Mouse (Mus musculus) embryonic facial prominence, embryonic 15.5 days (tissue): ENCODE measurements around the gene Cry2. TPM values are rescaled to one million over a fixed set of nuclear protein-coding genes. Genes with fewer than 3 reads are reported as not detected.
A peak's percentile ranks its signal among the peaks of the same experiment; 100 is the strongest.

Experiments
- ATAC-seq: fragments of 200-750 bp; cut with Nextera tagmentation; 2 replicates; pipeline ENCODE4 v1.8.0; 2017; ENCODE audit warnings: low read depth, moderate TSS enrichment; ENCODE audit not compliant: insufficient number of reproducible peaks, low FRiP score, low TSS enrichment
- H3K27ac ChIP-seq: fragments of 300-500 bp; sonication (generic); replicated peaks from 2 replicates; pipeline ENCODE4 v1.5.1; 2015; ENCODE audit warnings: mild to moderate bottlenecking, inconsistent platforms
- H3K27me3 ChIP-seq: fragments of 300-500 bp; sonication (generic); 2 replicates; pipeline ENCODE4 v1.6.1; 2015; ENCODE audit warnings: inconsistent platforms
- H3K36me3 ChIP-seq: fragments of 300-500 bp; sonication (generic); 2 replicates; pipeline ENCODE4 v1.6.1; 2015; ENCODE audit warnings: mild to moderate bottlenecking, inconsistent platforms
- H3K4me1 ChIP-seq: fragments of 300-500 bp; sonication (generic); 2 replicates; pipeline ENCODE4 v1.6.1; 2015; ENCODE audit warnings: inconsistent platforms
- H3K4me2 ChIP-seq: fragments of 300-500 bp; sonication (generic); replicated peaks from 2 replicates; pipeline ENCODE4 v1.6.1; 2015; ENCODE audit warnings: mild to moderate bottlenecking, inconsistent platforms
- H3K4me3 ChIP-seq: fragments of 300-500 bp; sonication (generic); replicated peaks from 2 replicates; pipeline ENCODE4 v1.5.1; 2015; ENCODE audit warnings: mild to moderate bottlenecking, inconsistent platforms
- H3K9ac ChIP-seq: fragments of 300-500 bp; sonication (generic); 2 replicates; pipeline ENCODE4 v1.6.1; 2015; ENCODE audit warnings: inconsistent platforms
- H3K9me3 ChIP-seq: fragments of 300-500 bp; sonication (generic); replicated peaks from 2 replicates; pipeline ENCODE4 v1.6.1; 2016; ENCODE audit warnings: inconsistent platforms
- WGBS: fragments of 180-500 bp; shearing (Covaris S2); methylation state at CpG from one replicate; pipeline ENCODE4 v1.1.7; 2015; 5-methylcytosine and 5-hydroxymethylcytosine counted together
- microRNA-seq: library from miRNA; unstranded; fragments of <30 nt; microRNA quantifications from one replicate; pipeline ENCODE4, GENCODE M21; 2016; ENCODE audit warnings: borderline number of aligned reads
- polyA plus RNA-seq: library from polyadenylated mRNA; unstranded; fragments of >200 nt; fragmentation: Nextera tagmentation; extraction: Ambion mirVana; gene quantifications from 2 replicates; pipeline ENCODE4 v1.2.1, GENCODE M21; 2015

Gene Cry2
- polyA plus RNA-seq, 1 experiment from 2014 or later = 33.9 TPM

GRCm38 (mm10) chr2:92362571-92363228 lies 71.1 kb downstream of the Cry2 start:
- Histone ChIP-seq H3K4me3 (no peak overlapping the region), H3K4me2 (no peak overlapping the region), H3K9ac (no peak overlapping the region), H3K27me3 (no peaks in the 10 kb centered on the region), H3K27ac (peak overlapping the region; percentile 61), H3K9me3 (no peaks in the 10 kb centered on the region), H3K4me1 (peaks cover 17% of the 10 kb centered on the region; the same call in 1 of the 2 replicates), H3K36me3 (peaks cover 62% of the 10 kb centered on the region)
- no peak for ATAC-seq
- WGBS = 87% methylated on average over 6 of the region's 6 CpGs

- WGBS = 70% methylated on average over 8 of the region's 8 CpGs
- Histone ChIP-seq H3K4me3 (no peak overlapping the region), H3K9ac (no peak overlapping the region), H3K4me2 (no peak overlapping the region), H3K27me3 (no peaks in the 10 kb centered on the region), H3K4me1 (peaks cover 17% of the 10 kb centered on the region; the same call in 1 of the 2 replicates), H3K27ac (peak overlapping the region; percentile 61), H3K9me3 (no peaks in the 10 kb centered on the region), H3K36me3 (peaks cover 70% of the 10 kb centered on the region)
- ATAC-seq = no peak
Observed at GRCm38 (mm10) chr2:92361795-92362194, 72.0 kb downstream of the Cry2 start.

DNA sequence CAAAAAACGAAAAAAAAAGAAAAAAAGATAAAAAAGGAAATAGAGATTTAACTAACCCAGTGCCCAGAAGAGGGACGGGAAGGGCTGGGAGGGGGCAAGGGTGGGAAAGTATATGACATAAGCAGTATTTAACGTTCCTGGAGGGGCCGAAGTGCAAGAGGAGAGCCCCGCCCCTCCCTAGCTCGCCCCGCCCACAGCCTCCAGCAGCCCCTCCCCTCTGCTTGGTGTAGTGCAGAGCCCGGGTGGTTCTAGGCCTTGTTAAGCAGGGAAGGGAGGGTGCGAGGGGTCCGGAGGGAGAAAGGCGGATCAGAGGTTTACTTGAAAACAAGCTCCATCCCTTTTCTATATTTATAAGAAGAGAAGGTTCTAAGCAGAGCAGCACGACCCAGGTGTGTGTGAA lies 73.0 kb downstream of the Cry2 start:
- Histone ChIP-seq H3K9ac (no peak overlapping the region), H3K4me3 (no peak overlapping the region), H3K4me2 (no peak overlapping the region), H3K27ac (no peak overlapping the region), H3K27me3 (no peaks in the 10 kb centered on the region), H3K4me1 (peaks cover 17% of the 10 kb centered on the region; the same call in 1 of the 2 replicates), H3K9me3 (no peaks in the 10 kb centered on the region), H3K36me3 (peaks cover 75% of the 10 kb centered on the region)
- ATAC-seq = no peak
- 23% methylated on average over 12 of the region's 12 CpGs for WGBS

DNA sequence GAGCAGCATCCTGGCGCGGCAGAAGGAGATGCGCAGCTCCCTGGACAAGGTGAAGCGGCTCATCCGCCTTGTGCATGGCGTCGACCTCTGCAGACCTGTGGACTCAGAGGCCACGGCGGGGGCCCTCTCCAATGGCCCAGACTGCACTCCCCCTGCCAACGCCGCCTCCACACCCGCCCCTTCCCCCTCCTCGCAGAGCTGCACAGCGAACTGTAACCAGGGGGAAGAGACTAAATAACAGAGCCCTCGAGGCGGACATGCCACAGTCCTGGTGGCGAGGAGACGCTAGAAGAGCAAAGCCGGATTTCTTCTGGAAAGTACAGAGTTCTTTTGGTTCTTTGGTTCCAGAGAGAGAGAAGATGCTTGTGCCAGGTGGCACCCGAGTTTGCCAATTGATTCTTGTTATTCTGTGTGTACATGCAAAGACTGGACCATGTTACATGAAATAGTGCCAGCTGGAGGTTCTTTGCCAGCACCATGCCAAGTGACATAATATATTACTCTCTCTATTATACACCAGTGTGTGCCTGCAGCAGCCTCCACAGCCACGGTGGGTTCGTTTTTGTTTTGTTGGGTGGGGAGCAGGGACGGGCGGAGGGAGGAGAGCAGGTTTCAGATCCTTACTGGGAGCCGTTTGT lies 73.5 kb downstream of the Cry2 start:
- Histone ChIP-seq H3K36me3 (peaks cover 77% of the 10 kb centered on the region), H3K4me1 (peaks cover 17% of the 10 kb centered on the region; the same call in 1 of the 2 replicates), H3K4me2 (no peak overlapping the region), H3K4me3 (no peak overlapping the region), H3K27me3 (no peaks in the 10 kb centered on the region), H3K9ac (no peak overlapping the region), H3K9me3 (no peaks in the 10 kb centered on the region), H3K27ac (no peak overlapping the region)
- ATAC-seq = no peak
- 65% methylated on average over 25 of the region's 25 CpGs for WGBS

DNA sequence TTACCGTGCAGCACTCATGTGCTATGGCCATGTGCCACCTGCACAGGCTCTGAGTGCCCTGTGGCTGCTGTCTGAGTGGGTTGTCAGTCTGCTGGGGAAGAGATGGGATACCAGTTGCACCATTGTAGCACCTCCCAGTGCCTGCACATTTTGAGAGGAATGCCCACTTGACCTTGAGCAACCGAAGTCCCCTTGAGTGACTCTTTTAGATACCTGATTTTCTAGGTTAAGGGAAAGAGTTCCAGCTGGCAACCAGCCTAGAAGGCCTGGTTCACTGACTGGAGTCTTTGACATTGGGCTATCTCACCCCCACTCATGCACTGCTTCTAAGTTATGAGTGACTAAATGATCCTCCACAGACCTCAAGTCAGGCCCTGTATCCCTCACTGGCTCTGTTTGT lies 74.5 kb downstream of the Cry2 start:
- Histone ChIP-seq H3K4me2 (no peak overlapping the region), H3K36me3 (peaks cover 71% of the 10 kb centered on the region), H3K27me3 (no peaks in the 10 kb centered on the region), H3K9me3 (no peaks in the 10 kb centered on the region), H3K4me1 (peaks cover 17% of the 10 kb centered on the region; the same call in 1 of the 2 replicates), H3K27ac (no peak overlapping the region), H3K9ac (no peak overlapping the region), H3K4me3 (no peak overlapping the region)
- ATAC-seq = no peak
- WGBS = 84% methylated on average over 2 of the region's 2 CpGs

DNA sequence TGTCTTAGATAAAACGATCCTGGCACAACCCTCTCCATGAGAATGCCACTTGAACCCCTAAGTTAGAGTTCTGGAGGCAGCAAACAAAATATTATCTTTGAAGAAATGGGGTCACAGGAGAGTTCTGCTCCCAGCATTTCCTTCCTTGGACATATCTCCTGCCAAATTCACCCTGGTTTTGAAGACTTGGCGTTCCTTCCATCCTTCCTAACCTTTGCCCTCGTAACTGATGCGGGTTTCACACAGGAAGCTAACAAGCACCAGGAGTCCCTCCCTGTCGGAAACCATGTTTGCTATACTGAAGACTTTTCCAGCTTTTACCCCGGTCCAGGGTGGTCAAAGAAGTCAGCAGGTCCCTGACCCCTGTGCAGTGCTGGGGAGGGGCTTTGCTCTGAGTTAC lies 79.6 kb downstream of the Cry2 start:
- Histone ChIP-seq H3K27ac (no peak overlapping the region), H3K4me3 (no peak overlapping the region), H3K9me3 (no peaks in the 10 kb centered on the region), H3K4me2 (no peak overlapping the region), H3K36me3 (peaks cover 75% of the 10 kb centered on the region), H3K4me1 (no peaks in the 10 kb centered on the region), H3K9ac (no peak overlapping the region), H3K27me3 (no peaks in the 10 kb centered on the region)
- ATAC-seq = no peak
- 64% methylated on average over 6 of the region's 6 CpGs for WGBS

Small RNA genes within 50 kb of the gene (microRNA-seq; reads per million reads assigned to microRNA genes)
- not detected for gene Mir7000

Other genes with a start within 250 kb of the Cry2 start
- 27.8 and 28.8 TPM in 2 replicates for gene Pex16, start 59.4 kb downstream of the Cry2 start, polyA plus RNA-seq
- gene Large2, start 59.2 kb downstream of the Cry2 start, polyA plus RNA-seq = 22.5 and 23.6 TPM in 2 replicates
- gene 1700029I15Rik, start 51.5 kb downstream of the Cry2 start, polyA plus RNA-seq = 3.4 and 6.3 TPM in 2 replicates
- 34.0 and 34.6 TPM in 2 replicates for gene Mapk8ip1, start 32.8 kb downstream of the Cry2 start, polyA plus RNA-seq
- gene Slc35c1, start 26.5 kb upstream of the Cry2 start, polyA plus RNA-seq = 14.5 and 18.4 TPM in 2 replicates
- 10.1 and 11.3 TPM in 2 replicates for gene Chst1, start 165.7 kb upstream of the Cry2 start, polyA plus RNA-seq